Mouse (Mus musculus): ENCODE measurements around the gene Klk1b26. TPM values are rescaled to one million over a fixed set of nuclear protein-coding genes. Genes with fewer than 3 reads are reported as not detected.
"Not testable (repeated sequence)": the region's sequence is repeated elsewhere in the genome, so short reads cannot be mapped to it uniquely, and the experiment has no call there.

Gene Klk1b26
- total RNA-seq (2021): under 1 TPM in 1 of 2 experiments, not detected in 1; 0.21 TPM
- long read RNA-seq, experiment 1: 0 reads
- long read RNA-seq, experiment 2, partial matches to known transcripts: 0 of 2 reads
- long read RNA-seq, experiment 2, other reads (novel, unspliced or antisense): 2 of 2 reads

GRCm38 (mm10) chr7:44011868-44012267, at the start of gene Klk1b26:
Gene Klk1b26, plus strand, starts transcription at chr7:44012168.
- intact Hi-C loops (cut with DNase I; ENCODE audit: low total_unique reads); DNase-seq: not testable (repeated sequence)

- no peak for DNase-seq
- intact Hi-C loops (cut with DNase I; ENCODE audit: low total_unique reads): no loop called here
These were observed 45.5 kb upstream of the Klk1b26 start, which contains the start of gene Klk1b1 for GRCm38 (mm10) chr7:43966451-43966850. Gene Klk1b1, plus strand, starts transcription at chr7:43966751.

- DNase-seq: no peak
- intact Hi-C loops (cut with DNase I; ENCODE audit: low total_unique reads): no loop called here
These were observed 44.9 kb upstream of the Klk1b26 start for GRCm38 (mm10) chr7:43967058-43967457.

- no peak for DNase-seq
- intact Hi-C loops (cut with DNase I; ENCODE audit: low total_unique reads): no loop called here
These were observed 44.4 kb upstream of the Klk1b26 start for GRCm38 (mm10) chr7:43967612-43968011.

- intact Hi-C loops (cut with DNase I; ENCODE audit: low total_unique reads): not testable (repeated sequence)
These were observed 36.2 kb upstream of the Klk1b26 start, which contains the start of gene Klk1b9 for GRCm38 (mm10) chr7:43975761-43976160. Gene Klk1b9, plus strand, starts transcription at chr7:43976061.

GRCm38 (mm10) chr7:43985657-43986056, 26.3 kb upstream of the Klk1b26 start:
- intact Hi-C loops (cut with DNase I; ENCODE audit: low total_unique reads): no loop called here
- DNase-seq: no peak

More at GRCm38 (mm10) chr7:43975761-43976160, 36.2 kb upstream of the Klk1b26 start, which contains the start of gene Klk1b9:
- not testable (repeated sequence) for DNase-seq

- DNase-seq; intact Hi-C loops (cut with DNase I; ENCODE audit: low total_unique reads): not testable (repeated sequence)
These were observed 17.1 kb upstream of the Klk1b26 start for GRCm38 (mm10) chr7:43994821-43995220.

GRCm38 (mm10) chr7:43995577-43995976, 16.4 kb upstream of the Klk1b26 start, which contains the start of gene Klk1b11:
Gene Klk1b11, plus strand, starts transcription at chr7:43995877.
- intact Hi-C loops (cut with DNase I; ENCODE audit: low total_unique reads); DNase-seq: not testable (repeated sequence)

GRCm38 (mm10) chr7:44004847-44005246, 7.1 kb upstream of the Klk1b26 start:
- DNase-seq: no peak
- intact Hi-C loops (cut with DNase I; ENCODE audit: low total_unique reads): no loop called here

- DNase-seq; intact Hi-C loops (cut with DNase I; ENCODE audit: low total_unique reads): not testable (repeated sequence)
These were observed 2.7 kb downstream of the Klk1b26 start for GRCm38 (mm10) chr7:44014666-44015065.

- DNase-seq: no peak
- intact Hi-C loops (cut with DNase I; ENCODE audit: low total_unique reads): no loop called here
These were observed 3.1 kb downstream of the Klk1b26 start for GRCm38 (mm10) chr7:44015071-44015470.

GRCm38 (mm10) chr7:44051990-44052389, 40.0 kb downstream of the Klk1b26 start, which contains the start of gene Klk1b27:
Gene Klk1b27, plus strand, starts transcription at chr7:44052290.
- DNase-seq; intact Hi-C loops (cut with DNase I; ENCODE audit: low total_unique reads): not testable (repeated sequence)

Other genes starting within 250 kb of the Klk1b26 start
- not detected for gene Klk12, start 243.3 kb upstream of the Klk1b26 start, total RNA-seq (2021)
- not detected for gene Klk11, start 237.6 kb upstream of the Klk1b26 start, total RNA-seq (2021)
- gene Klk10, start 231.1 kb upstream of the Klk1b26 start, total RNA-seq (2021): under 1 TPM in 1 of 2 experiments, not detected in 1; 0.22 TPM
- not detected for gene Klk9, start 220.3 kb upstream of the Klk1b26 start, total RNA-seq (2021)
- 1 to 10 TPM; 2.4 to 2.7 TPM for gene Klk8, start 214.6 kb upstream of the Klk1b26 start, total RNA-seq (2021)
- gene Klk7, start 200.9 kb upstream of the Klk1b26 start, total RNA-seq (2021): not detected
- gene Klk6, start 187.7 kb upstream of the Klk1b26 start, total RNA-seq (2021): not detected
- not detected for gene Klk5, start 170.2 kb upstream of the Klk1b26 start, total RNA-seq (2021)
- not detected for gene Klk4, start 131.0 kb upstream of the Klk1b26 start, total RNA-seq (2021)
- not detected for gene Klk15, start 78.4 kb upstream of the Klk1b26 start, total RNA-seq (2021)
- under 1 TPM in 1 of 2 experiments, not detected in 1; 0.25 TPM for gene Klk1b8, start 61.5 kb upstream of the Klk1b26 start, total RNA-seq (2021)
- gene Klk1b1, start 45.4 kb upstream of the Klk1b26 start, total RNA-seq (2021): not detected
- gene Klk1b9, start 36.1 kb upstream of the Klk1b26 start, total RNA-seq (2021): not detected
- gene Klk1b11, start 16.3 kb upstream of the Klk1b26 start, total RNA-seq (2021): not detected
- gene Klk1b27, start 40.1 kb downstream of the Klk1b26 start, total RNA-seq (2021): not detected
- not detected for gene Klk1b21, start 90.2 kb downstream of the Klk1b26 start, total RNA-seq (2021)
- gene Klk1b22, start 100.5 kb downstream of the Klk1b26 start, total RNA-seq (2021): not detected
- not detected for gene Klk1b16, start 124.6 kb downstream of the Klk1b26 start, total RNA-seq (2021)
- not detected for gene Klk1b24, start 176.1 kb downstream of the Klk1b26 start, total RNA-seq (2021)
- not detected for gene Klk1b3, start 186.0 kb downstream of the Klk1b26 start, total RNA-seq (2021)
- gene Klk1b4, start 195.3 kb downstream of the Klk1b26 start, total RNA-seq (2021): not detected
- gene Klk1b5, start 203.8 kb downstream of the Klk1b26 start, total RNA-seq (2021): not detected
- under 1 TPM in 1 of 2 experiments, not detected in 1; 0.23 TPM for gene Klk1, start 213.2 kb downstream of the Klk1b26 start, total RNA-seq (2021)
- gene Gm36864, start 224.0 kb downstream of the Klk1b26 start, total RNA-seq (2021): not detected
- under 1 TPM; 0.21 to 0.33 TPM for gene 1700028J19Rik, start 234.5 kb downstream of the Klk1b26 start, total RNA-seq (2021)
- 10 to 100 TPM; 14.2 to 16.2 TPM for gene 2410002F23Rik, start 234.6 kb downstream of the Klk1b26 start, total RNA-seq (2021)
- gene Acp4, start 245.2 kb downstream of the Klk1b26 start, total RNA-seq (2021): not detected
- not detected for gene Gm15517, start 249.3 kb downstream of the Klk1b26 start, total RNA-seq (2021)

Data from gastrocnemius, postnatal 14 days (tissue).